Mouse (Mus musculus): Measurements from ENCODE around the gene Slit1. TPM values are rescaled to one million over a fixed set of nuclear protein-coding genes. Genes with fewer than 3 reads are reported as not detected.

The Slit1 gene
- polyA plus RNA-seq, 1 experiment, result not detected

- TF ChIP-seq POLR2A (IDR thresholded peaks at IDR 0.05; ENCODE audit: insufficient read depth, low read depth, low read length) (no peak), CTCF (IDR thresholded peaks at IDR 0.05; ENCODE audit: insufficient read depth, low read depth, low read length) (no peak)
- H3K4me1 ChIP-seq (ENCODE audit: control insufficient read depth, insufficient read depth, low read length), result peaks cover 40% of the 10 kb centered on the region
- H3K27ac ChIP-seq (ENCODE audit: insufficient read depth, low read depth, low read length), result no peak overlapping the region
- 76% methylated on average over 11 of the region's 11 CpGs for WGBS
- H3K4me3 ChIP-seq (ENCODE audit: insufficient read depth, low read depth, low read length), result no peak overlapping the region
Measured at GRCm38 (mm10) chr19:41615606-41616224, 127.8 kb downstream of the Slit1 start.

DNA sequence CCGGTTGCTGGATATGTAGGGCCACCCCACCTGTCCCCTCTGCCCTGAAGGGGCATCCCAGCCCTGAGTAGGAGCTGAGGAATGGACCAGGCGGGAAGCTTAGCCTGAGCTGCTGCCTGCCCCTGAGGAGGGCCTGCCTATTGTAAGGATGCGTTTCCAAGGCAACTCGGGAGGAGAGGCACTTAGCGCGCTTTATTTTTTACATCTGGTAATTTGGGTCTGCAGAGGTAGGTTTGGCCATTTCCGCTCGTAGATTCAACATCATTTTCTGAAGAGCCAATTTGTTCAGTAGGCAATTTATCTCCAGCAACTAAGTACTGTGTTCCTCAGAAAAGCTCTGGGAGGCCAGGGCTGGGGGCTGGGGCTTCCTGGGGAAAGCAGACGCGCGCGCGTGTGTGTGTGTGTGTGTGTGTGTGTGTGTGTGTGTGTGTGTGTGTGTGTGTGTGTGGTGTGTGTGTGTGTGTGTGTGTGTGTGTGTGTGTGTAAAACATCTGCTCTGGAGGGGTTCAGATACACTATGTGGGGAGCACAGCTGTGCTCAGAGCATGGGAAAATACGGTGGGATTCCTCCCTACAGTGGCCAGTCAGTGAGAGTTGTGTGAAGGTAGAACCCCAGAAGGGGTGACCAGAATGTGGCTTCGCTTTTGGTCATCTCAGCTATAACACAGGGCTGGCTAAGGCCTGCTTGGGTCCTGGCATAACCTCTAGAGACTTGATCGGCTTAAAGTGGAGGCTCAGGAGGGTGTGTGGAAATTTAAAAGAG is 130.0 kb downstream of the Slit1 start:
- TF ChIP-seq CTCF (IDR thresholded peaks at IDR 0.05; ENCODE audit: insufficient read depth, low read depth, low read length) (no peak), POLR2A (IDR thresholded peaks at IDR 0.05; ENCODE audit: insufficient read depth, low read depth, low read length) (no peak)
- WGBS, result 22% methylated on average over 16 of the region's 16 CpGs
- Histone ChIP-seq H3K4me1 (ENCODE audit: control insufficient read depth, insufficient read depth, low read length) (peaks cover 34% of the 10 kb centered on the region), H3K4me3 (ENCODE audit: insufficient read depth, low read depth, low read length) (no peak overlapping the region), H3K27ac (ENCODE audit: insufficient read depth, low read depth, low read length) (peak overlapping the region; percentile 48; the same call in 1 of the 2 replicates)

- 62% methylated on average over 6 of the region's 6 CpGs for WGBS
- peaks cover 23% of the 10 kb centered on the region for H3K4me1 ChIP-seq (ENCODE audit: control insufficient read depth, insufficient read depth, low read length)
- no peak overlapping the region for H3K27ac ChIP-seq (ENCODE audit: insufficient read depth, low read depth, low read length)
- no peak for TF ChIP-seq CTCF (IDR thresholded peaks at IDR 0.05; ENCODE audit: insufficient read depth, low read depth, low read length)
- no peak for TF ChIP-seq POLR2A (IDR thresholded peaks at IDR 0.05; ENCODE audit: insufficient read depth, low read depth, low read length)
- H3K4me3 ChIP-seq (ENCODE audit: insufficient read depth, low read depth, low read length), result no peak overlapping the region
Measured at GRCm38 (mm10) chr19:41611683-41612082, 131.8 kb downstream of the Slit1 start.

GRCm38 (mm10) chr19:41606208-41606987 is 137.1 kb downstream of the Slit1 start:
- no peak overlapping the region for H3K4me3 ChIP-seq (ENCODE audit: insufficient read depth, low read depth, low read length)
- TF ChIP-seq POLR2A (IDR thresholded peaks at IDR 0.05; ENCODE audit: insufficient read depth, low read depth, low read length) (no peak), CTCF (IDR thresholded peaks at IDR 0.05; ENCODE audit: insufficient read depth, low read depth, low read length) (no peak)
- H3K27ac ChIP-seq (ENCODE audit: insufficient read depth, low read depth, low read length), result no peak overlapping the region
- 70% methylated on average over 10 of the region's 10 CpGs for WGBS
- H3K4me1 ChIP-seq (ENCODE audit: control insufficient read depth, insufficient read depth, low read length), result peaks cover 7% of the 10 kb centered on the region

- TF ChIP-seq POLR2A (IDR thresholded peaks at IDR 0.05; ENCODE audit: insufficient read depth, low read depth, low read length), result no peak
- no peak for TF ChIP-seq CTCF (IDR thresholded peaks at IDR 0.05; ENCODE audit: insufficient read depth, low read depth, low read length)
- Histone ChIP-seq H3K27ac (ENCODE audit: insufficient read depth, low read depth, low read length) (no peak overlapping the region), H3K4me3 (ENCODE audit: insufficient read depth, low read depth, low read length) (no peak overlapping the region), H3K4me1 (ENCODE audit: control insufficient read depth, insufficient read depth, low read length) (0 out of 2 replicates have a peak, but pooled peaks cover 3% of the 10 kb centered on the region)
- WGBS, result 59% methylated on average over 11 of the region's 11 CpGs
Measured at GRCm38 (mm10) chr19:41600647-41601046, 142.8 kb downstream of the Slit1 start.

- 0 out of 2 replicates have a peak, but pooled peaks cover 3% of the 10 kb centered on the region for H3K4me1 ChIP-seq (ENCODE audit: control insufficient read depth, insufficient read depth, low read length)
- TF ChIP-seq CTCF (IDR thresholded peaks at IDR 0.05; ENCODE audit: insufficient read depth, low read depth, low read length) (no peak), POLR2A (IDR thresholded peaks at IDR 0.05; ENCODE audit: insufficient read depth, low read depth, low read length) (no peak)
- H3K4me3 ChIP-seq (ENCODE audit: insufficient read depth, low read depth, low read length), result no peak overlapping the region
- H3K27ac ChIP-seq (ENCODE audit: insufficient read depth, low read depth, low read length), result no peak overlapping the region
- 80% methylated on average over 6 of the region's 6 CpGs for WGBS
Measured at GRCm38 (mm10) chr19:41597170-41597894, 146.1 kb downstream of the Slit1 start.

DNA sequence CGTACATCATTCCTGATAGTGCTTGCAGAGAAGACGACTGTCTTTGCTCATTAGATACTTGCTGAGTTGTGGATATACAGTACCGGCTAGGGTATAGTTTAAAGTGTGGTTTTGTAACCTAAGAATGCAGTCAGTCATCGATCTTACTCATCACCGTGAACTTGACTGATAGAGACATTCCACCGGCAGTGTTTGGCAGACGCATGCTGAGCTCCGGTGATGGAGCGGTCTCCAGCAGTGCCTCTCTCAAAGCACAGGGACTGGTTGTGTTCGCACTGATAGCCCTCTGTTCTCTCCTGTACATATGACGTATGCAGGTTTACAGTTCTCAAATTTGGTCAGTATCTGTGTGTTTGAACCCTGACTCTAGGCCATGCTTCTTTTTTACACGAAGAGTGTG is 151.7 kb downstream of the Slit1 start:
- 86% methylated on average over 12 of the region's 12 CpGs for WGBS
- no peak overlapping the region for H3K4me3 ChIP-seq (ENCODE audit: insufficient read depth, low read depth, low read length)
- H3K27ac ChIP-seq (ENCODE audit: insufficient read depth, low read depth, low read length), result no peak overlapping the region
- TF ChIP-seq CTCF (IDR thresholded peaks at IDR 0.05; ENCODE audit: insufficient read depth, low read depth, low read length), result no peak
- TF ChIP-seq POLR2A (IDR thresholded peaks at IDR 0.05; ENCODE audit: insufficient read depth, low read depth, low read length), result no peak
- H3K4me1 ChIP-seq (ENCODE audit: control insufficient read depth, insufficient read depth, low read length), result peaks cover 2% of the 10 kb centered on the region; the same call in 1 of the 2 replicates

DNA sequence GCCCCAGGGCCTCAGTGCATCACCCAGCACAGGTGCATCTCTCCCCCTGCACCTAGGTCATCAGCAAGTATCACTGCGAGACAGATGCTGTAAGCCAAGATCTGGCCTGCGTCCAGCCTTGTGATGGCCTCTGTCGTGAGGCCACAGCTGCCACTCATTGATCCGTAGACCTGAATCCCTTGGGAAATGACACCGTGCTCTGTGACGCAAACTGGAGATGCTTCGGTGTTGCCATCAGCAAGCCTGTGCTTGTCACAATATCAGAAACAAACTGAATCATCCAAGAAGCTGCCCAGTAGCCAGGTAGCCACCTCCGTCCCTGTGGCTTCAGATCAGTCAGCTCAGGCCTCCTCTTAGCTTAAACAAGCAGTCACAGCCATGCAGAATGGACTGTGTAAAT is 153.8 kb downstream of the Slit1 start:
- no peak for TF ChIP-seq CTCF (IDR thresholded peaks at IDR 0.05; ENCODE audit: insufficient read depth, low read depth, low read length)
- peaks cover 2% of the 10 kb centered on the region; the same call in 1 of the 2 replicates for H3K4me1 ChIP-seq (ENCODE audit: control insufficient read depth, insufficient read depth, low read length)
- H3K4me3 ChIP-seq (ENCODE audit: insufficient read depth, low read depth, low read length), result no peak overlapping the region
- 91% methylated on average over 8 of the region's 8 CpGs for WGBS
- no peak overlapping the region for H3K27ac ChIP-seq (ENCODE audit: insufficient read depth, low read depth, low read length)
